Mouse (Mus musculus) forebrain, embryonic 12.5 days (tissue): ENCODE measurements at regions not wholly inside any gene's neighbourhood (a gene's known extent, or its start where the extent isn't known, plus 50 kb on each side); places are given as distances from the start of the nearest gene placed in this dataset.

Source experiments
- ATAC-seq: fragments of 200-750 bp; cut with Nextera tagmentation; 2 replicates; pipeline ENCODE4 v1.8.0; 2017; ENCODE audit warnings: moderate TSS enrichment; ENCODE audit not compliant: low FRiP score
- H3K27ac ChIP-seq: fragments of 300-500 bp; sonication (generic); 2 replicates; pipeline ENCODE4 v1.5.1; 2016; ENCODE audit warnings: mild to moderate bottlenecking
- H3K27me3 ChIP-seq: fragments of 300-500 bp; sonication (generic); 2 replicates; pipeline ENCODE4 v1.6.1; 2016; ENCODE audit warnings: mild to moderate bottlenecking
- H3K36me3 ChIP-seq: fragments of 300-500 bp; sonication (generic); replicated peaks from 2 replicates; pipeline ENCODE4 v1.6.1; 2016; ENCODE audit warnings: mild to moderate bottlenecking
- H3K4me1 ChIP-seq: fragments of 300-500 bp; sonication (generic); 2 replicates; pipeline ENCODE4 v1.6.1; 2016
- H3K4me2 ChIP-seq: fragments of 300-500 bp; sonication (generic); 2 replicates; pipeline ENCODE4 v1.6.1; 2016; ENCODE audit warnings: mild to moderate bottlenecking, moderate library complexity
- H3K4me3 ChIP-seq: fragments of 300-500 bp; sonication (generic); replicated peaks from 2 replicates; pipeline ENCODE4 v1.5.1; 2016; ENCODE audit warnings: mild to moderate bottlenecking
- H3K9ac ChIP-seq: fragments of 300-500 bp; sonication (generic); 2 replicates; pipeline ENCODE4 v1.6.1; 2016; ENCODE audit warnings: mild to moderate bottlenecking
- H3K9me3 ChIP-seq: fragments of 300-500 bp; sonication (generic); 2 replicates; pipeline ENCODE4 v1.6.1; 2016
- WGBS: fragments of 180-500 bp; shearing (Covaris S2); methylation state at CpG from one replicate; pipeline ENCODE4 v1.1.7; 2016; 5-methylcytosine and 5-hydroxymethylcytosine counted together

GRCm38 (mm10) chr10:25619702-25620101 is 83.6 kb upstream of the Smlr1 start:
- H3K9me3 ChIP-seq = no peaks in the 10 kb centered on the region
- no peak overlapping the region for H3K4me2 ChIP-seq
- H3K27ac ChIP-seq = no peak overlapping the region
- peaks cover 8% of the 10 kb centered on the region for H3K4me1 ChIP-seq
- H3K4me3 ChIP-seq = no peak overlapping the region
- no peaks in the 10 kb centered on the region for H3K27me3 ChIP-seq
- no peak overlapping the region for H3K9ac ChIP-seq
- no peaks in the 10 kb centered on the region for H3K36me3 ChIP-seq
- ATAC-seq = no peak
- WGBS = 94% methylated on average over 2 of the region's 2 CpGs

- no peak for ATAC-seq
These were observed 65.4 kb upstream of the Smlr1 start for GRCm38 (mm10) chr10:25601471-25601870.

GRCm38 (mm10) chr10:25589316-25589645 is 53.2 kb upstream of the Smlr1 start:
- no peak overlapping the region for H3K4me3 ChIP-seq
- no peaks in the 10 kb centered on the region for H3K27me3 ChIP-seq
- WGBS = 86% methylated on average over 2 of the region's 2 CpGs

More at GRCm38 (mm10) chr10:25601471-25601870, 65.4 kb upstream of the Smlr1 start:
- no peaks in the 10 kb centered on the region for H3K9me3 ChIP-seq
- no peak overlapping the region for H3K9ac ChIP-seq
- H3K27ac ChIP-seq = no peak overlapping the region
- H3K4me1 ChIP-seq = no peaks in the 10 kb centered on the region
- 90% methylated on average over 2 of the region's 2 CpGs for WGBS
- H3K27me3 ChIP-seq = no peaks in the 10 kb centered on the region
- H3K36me3 ChIP-seq = no peaks in the 10 kb centered on the region
- H3K4me3 ChIP-seq = no peak overlapping the region
- no peak overlapping the region for H3K4me2 ChIP-seq

GRCm38 (mm10) chr10:25588611-25589315 is 52.7 kb upstream of the Smlr1 start:
- Histone ChIP-seq H3K4me1 (no peaks in the 10 kb centered on the region), H3K36me3 (no peaks in the 10 kb centered on the region), H3K9ac (no peak overlapping the region), H3K4me3 (no peak overlapping the region), H3K9me3 (no peaks in the 10 kb centered on the region), H3K27ac (no peak overlapping the region), H3K27me3 (no peaks in the 10 kb centered on the region), H3K4me2 (no peak overlapping the region)
- WGBS = 75% methylated on average over 12 of the region's 12 CpGs
- ATAC-seq = no peak

More at GRCm38 (mm10) chr10:25589316-25589645, 53.2 kb upstream of the Smlr1 start:
- Histone ChIP-seq H3K36me3 (no peaks in the 10 kb centered on the region), H3K27ac (no peak overlapping the region), H3K9ac (no peak overlapping the region), H3K4me1 (no peaks in the 10 kb centered on the region), H3K4me2 (no peak overlapping the region), H3K9me3 (no peaks in the 10 kb centered on the region)
- ATAC-seq = no peak
